In genomic region chr17:34197904-34198520, GRCm38 (mm10) we compare ENCODE assay signal across 8 mouse cellular contexts. TPM values are rescaled to one million over a fixed set of nuclear protein-coding genes. Genes with fewer than 3 reads are reported as not detected.
DNase-seq lines count a peak whose midpoint lies in the region; ATAC-seq lines count a peak whose summit lies in the region.

No protein-coding gene starts in this region.

- no peaks in the 10 kb centered on the region for H3K9me3 ChIP-seq in heart, embryonic 14.5 days (ENCODE audit: control insufficient read depth, low read length)
- H3K9me3 ChIP-seq in kidney, embryonic 16.5 days (ENCODE audit: low read length), result no peaks in the 10 kb centered on the region

- ATAC-seq in common myeloid progenitor, adult 5-6 weeks (replicated peaks; ENCODE audit: low read depth, poor library complexity, severe bottlenecking), result peak; percentile 68
- ATAC-seq in heart, embryonic 14.5 days (ENCODE audit: insufficient number of reproducible peaks, insufficient read depth, low FRiP score, low read depth), result no peak
- no peak for ATAC-seq in kidney, embryonic 16.5 days (ENCODE audit: low FRiP score, low TSS enrichment)

- intact Hi-C loops in left cerebral cortex, postnatal 14 days (cut with DNase I), result no loop called here

- 3% methylated on average over 32 of the region's 32 CpGs for WGBS in heart, embryonic 14.5 days
- 1% methylated on average over 32 of the region's 32 CpGs for WGBS in kidney, embryonic 16.5 days

- H3K4me2 ChIP-seq in heart, embryonic 14.5 days (ENCODE audit: low read length), result peak overlapping the region; percentile 76
- H3K4me2 ChIP-seq in kidney, embryonic 16.5 days (replicated peaks; ENCODE audit: low read depth, low read length), result peak overlapping the region; percentile 72

- no peaks in the 10 kb centered on the region for H3K36me3 ChIP-seq in heart, embryonic 14.5 days (ENCODE audit: control insufficient read depth, insufficient read depth, low read length)
- H3K36me3 ChIP-seq in kidney, embryonic 16.5 days (ENCODE audit: insufficient read depth, low read length), result no peaks in the 10 kb centered on the region

- H3K4me3 ChIP-seq in heart, embryonic 14.5 days (ENCODE audit: control insufficient read depth in 1 of 2, insufficient read depth in 1 of 2, low read depth in 1 of 2, low read length in 2 of 2), result peak overlapping the region; percentile 43 to 44
- H3K4me3 ChIP-seq in kidney, embryonic 16.5 days (ENCODE audit: low read length), result peak overlapping the region; percentile 56

- DNase-seq in adrenal gland, adult 18-20 months (ENCODE audit: low spot score in 2 of 2), result peak; percentile 40 to 61
- no peak for DNase-seq in adrenal gland, postnatal 4 days (ENCODE audit: low spot score in 2 of 2)
- DNase-seq in lung, postnatal 36 days, result peak; percentile 89
- peak; percentile 88 to 90 for DNase-seq in spleen, postnatal 36 days (ENCODE audit: low spot score in 2 of 2)
- DNase-seq in left cerebral cortex, postnatal 14 days (ENCODE audit: low spot score in 2 of 2), result no peak

- H3K27me3 ChIP-seq in heart, embryonic 14.5 days (ENCODE audit: control insufficient read depth, insufficient read depth, low read length), result peaks cover 83% of the 10 kb centered on the region
- peaks cover 65% of the 10 kb centered on the region for H3K27me3 ChIP-seq in kidney, embryonic 16.5 days (ENCODE audit: insufficient read depth, low read length)

- H3K27ac ChIP-seq in heart, embryonic 14.5 days (replicated peaks in 1 of 2; ENCODE audit: control insufficient read depth in 1 of 2, insufficient read depth in 1 of 2, low read depth in 2 of 2, low read length in 2 of 2), result no peak overlapping the region
- no peak overlapping the region for H3K27ac ChIP-seq in kidney, embryonic 16.5 days (ENCODE audit: low read length)

- H3K9ac ChIP-seq in heart, embryonic 14.5 days (ENCODE audit: low read length), result peak overlapping the region; percentile 61
- H3K9ac ChIP-seq in kidney, embryonic 16.5 days (replicated peaks; ENCODE audit: low read length), result peak overlapping the region; percentile 59

- H3K4me1 ChIP-seq in heart, embryonic 14.5 days (ENCODE audit: control insufficient read depth in 2 of 2, insufficient read depth in 2 of 2, low read length in 2 of 2), result peaks cover 4 to 16% of the 10 kb centered on the region in 2 experiments; a peak in 3 of 4 replicates
- peaks cover 13% of the 10 kb centered on the region for H3K4me1 ChIP-seq in kidney, embryonic 16.5 days (ENCODE audit: insufficient read depth, low read length)

RNA-seq across cellular contexts. Expression of gene Psmb8, which starts 0.5 kb away (rescaled TPM):
- total RNA-seq in adrenal gland, adult 18-20 months (2021), result 10 to 100 TPM; 36.2 to 74.2 TPM
- total RNA-seq in adrenal gland, postnatal 4 days (2021), result 10 to 100 TPM; 25.0 to 27.4 TPM
- total RNA-seq in common myeloid progenitor, adult 5-6 weeks (2017), result 480 and 499 TPM in 2 replicates
- polyA plus RNA-seq in heart, embryonic 14.5 days (2014; fragmentation: Nextera tagmentation; extraction: Ambion mirVana), result 4.4 and 4.6 TPM in 2 replicates
- 6.4 and 7.2 TPM in 2 replicates for polyA plus RNA-seq in kidney, embryonic 16.5 days (2015; fragmentation: Nextera tagmentation; extraction: Ambion mirVana)
- 1 to 10 TPM; 2.6 to 2.7 TPM for total RNA-seq in left cerebral cortex, postnatal 14 days (2021)

RNA-seq across cellular contexts. Expression of gene Tap2, which starts 5.3 kb away (rescaled TPM):
- total RNA-seq in adrenal gland, adult 18-20 months (2021), result 10 to 100 TPM; 51.6 to 60.9 TPM
- 10 to 100 TPM; 32.9 to 33.2 TPM for total RNA-seq in adrenal gland, postnatal 4 days (2021)
- 80.1 and 87.6 TPM in 2 replicates for total RNA-seq in common myeloid progenitor, adult 5-6 weeks (2017)
- 2.1 and 2.8 TPM in 2 replicates for polyA plus RNA-seq in heart, embryonic 14.5 days (2014; fragmentation: Nextera tagmentation; extraction: Ambion mirVana)
- polyA plus RNA-seq in kidney, embryonic 16.5 days (2015; fragmentation: Nextera tagmentation; extraction: Ambion mirVana), result 5.2 and 5.8 TPM in 2 replicates
- total RNA-seq in left cerebral cortex, postnatal 14 days (2021), result 1 to 10 TPM; 3.1 to 5.0 TPM

RNA-seq across cellular contexts. Expression of gene Psmb9, which starts 10.4 kb away (rescaled TPM):
- 10 to 100 TPM; 15.2 to 31.6 TPM for total RNA-seq in adrenal gland, adult 18-20 months (2021)
- total RNA-seq in adrenal gland, postnatal 4 days (2021), result 10 to 100 TPM; 12.6 to 15.0 TPM
- 75.3 and 119 TPM in 2 replicates for total RNA-seq in common myeloid progenitor, adult 5-6 weeks (2017)
- polyA plus RNA-seq in heart, embryonic 14.5 days (2014; fragmentation: Nextera tagmentation; extraction: Ambion mirVana), result 1.6 and 1.7 TPM in 2 replicates
- 2.0 and 2.4 TPM in 2 replicates for polyA plus RNA-seq in kidney, embryonic 16.5 days (2015; fragmentation: Nextera tagmentation; extraction: Ambion mirVana)
- 1 to 10 TPM; 1.8 to 2.2 TPM for total RNA-seq in left cerebral cortex, postnatal 14 days (2021)

RNA-seq across cellular contexts. Expression of gene Tap1, which starts 10.7 kb away (rescaled TPM):
- 10 to 100 TPM; 13.8 to 24.9 TPM for total RNA-seq in adrenal gland, adult 18-20 months (2021)
- 10 to 100 TPM; 20.8 to 22.1 TPM for total RNA-seq in adrenal gland, postnatal 4 days (2021)
- 77.8 and 120 TPM in 2 replicates for total RNA-seq in common myeloid progenitor, adult 5-6 weeks (2017)
- 1.7 and 1.9 TPM in 2 replicates for polyA plus RNA-seq in heart, embryonic 14.5 days (2014; fragmentation: Nextera tagmentation; extraction: Ambion mirVana)
- 4.7 and 5.5 TPM in 2 replicates for polyA plus RNA-seq in kidney, embryonic 16.5 days (2015; fragmentation: Nextera tagmentation; extraction: Ambion mirVana)
- 1 to 10 TPM; 2.1 to 2.8 TPM for total RNA-seq in left cerebral cortex, postnatal 14 days (2021)

RNA-seq across cellular contexts. Expression of gene H2-Ob, which starts 40.7 kb away (rescaled TPM):
- under 1 TPM; 0.40 to 0.99 TPM for total RNA-seq in adrenal gland, adult 18-20 months (2021)
- under 1 TPM; 0.28 to 0.65 TPM for total RNA-seq in adrenal gland, postnatal 4 days (2021)
- total RNA-seq in common myeloid progenitor, adult 5-6 weeks (2017), result 25.5 and 27.7 TPM in 2 replicates
- not detected in 2 replicates for polyA plus RNA-seq in heart, embryonic 14.5 days (2014; fragmentation: Nextera tagmentation; extraction: Ambion mirVana)
- 0.14 and 0.27 TPM in 2 replicates for polyA plus RNA-seq in kidney, embryonic 16.5 days (2015; fragmentation: Nextera tagmentation; extraction: Ambion mirVana)
- under 1 TPM in 1 of 2 experiments, not detected in 1; 0.15 TPM for total RNA-seq in left cerebral cortex, postnatal 14 days (2021)

Comparison
In these comparisons a context has a peak if more than half of its experiments do, and no peak if none do; other contexts are left out.
1. DNase-seq: peak in adrenal gland, adult 18-20 months (2 of 2), lung, postnatal 36 days (single experiment) and spleen, postnatal 36 days (2 of 2); none in adrenal gland, postnatal 4 days (0 of 2) and left cerebral cortex, postnatal 14 days (0 of 2).
2. RNA of gene Psmb8, which starts 0.5 kb away (total RNA-seq): 480 to 499 TPM in common myeloid progenitor, adult 5-6 weeks, 36.2 to 74.2 TPM in adrenal gland, adult 18-20 months and 25.0 to 27.4 TPM in adrenal gland, postnatal 4 days; 2.6 to 2.7 TPM in left cerebral cortex, postnatal 14 days; every median in the first group is over 4 times any median in the second.
3. RNA of gene Tap2, which starts 5.3 kb away (total RNA-seq): 80.1 to 87.6 TPM in common myeloid progenitor, adult 5-6 weeks, 51.6 to 60.9 TPM in adrenal gland, adult 18-20 months and 32.9 to 33.2 TPM in adrenal gland, postnatal 4 days; 3.1 to 5.0 TPM in left cerebral cortex, postnatal 14 days; every median in the first group is over 4 times any median in the second.
4. RNA of gene Psmb9, which starts 10.4 kb away (total RNA-seq): 75.3 to 119 TPM in common myeloid progenitor, adult 5-6 weeks, 15.2 to 31.6 TPM in adrenal gland, adult 18-20 months and 12.6 to 15.0 TPM in adrenal gland, postnatal 4 days; 1.8 to 2.2 TPM in left cerebral cortex, postnatal 14 days; every median in the first group is over 4 times any median in the second.